Mouse (Mus musculus): ENCODE data around the gene Fam210b. TPM values are rescaled to one million over a fixed set of nuclear protein-coding genes. Genes with fewer than 3 reads are reported as not detected.

Gene Fam210b
- polyA plus RNA-seq, 1 experiment from 2014 or later, result 32.2 TPM

DNA sequence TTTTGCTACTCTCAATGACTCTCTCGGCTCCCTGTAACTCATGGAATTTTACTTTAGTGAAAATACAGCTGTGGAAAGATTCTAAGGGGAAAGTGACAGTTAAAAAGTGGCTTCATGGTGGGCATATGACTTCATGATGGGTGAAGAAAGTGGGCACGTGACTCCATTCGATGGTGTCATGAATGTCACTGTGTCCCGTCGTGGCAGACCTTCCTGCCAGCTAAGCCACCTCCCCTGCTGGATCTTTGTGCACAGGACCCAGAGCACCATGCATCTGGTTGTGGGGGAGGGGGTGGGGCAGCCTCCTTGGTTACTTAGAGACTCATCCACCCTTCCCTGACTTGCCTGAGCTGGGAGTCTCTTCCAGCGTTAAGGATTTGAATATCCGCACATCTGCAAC is 58.9 kb downstream of the Fam210b start:
- Histone ChIP-seq H3K27me3 (ENCODE audit: control insufficient read depth, insufficient read depth, low read length) (no peaks in the 10 kb centered on the region), H3K36me3 (ENCODE audit: control insufficient read depth, insufficient read depth, low read length) (no peaks in the 10 kb centered on the region), H3K9ac (ENCODE audit: low read length) (no peak overlapping the region), H3K4me1 (ENCODE audit: control insufficient read depth, insufficient read depth, low read length) (0 out of 2 replicates have a peak, but pooled peaks cover 2% of the 10 kb centered on the region), H3K4me3 (ENCODE audit: low read depth, low read length) (no peak overlapping the region), H3K9me3 (ENCODE audit: control insufficient read depth, low read length) (no peaks in the 10 kb centered on the region), H3K27ac (ENCODE audit: low read depth, low read length) (no peak overlapping the region), H3K4me2 (no peak overlapping the region)
- peak; percentile 71 for DNase-seq (ENCODE audit: low spot score, missing footprints)
- WGBS, result 59% methylated on average over 7 of the region's 7 CpGs
- no peak for ATAC-seq (ENCODE audit: low FRiP score)

DNA sequence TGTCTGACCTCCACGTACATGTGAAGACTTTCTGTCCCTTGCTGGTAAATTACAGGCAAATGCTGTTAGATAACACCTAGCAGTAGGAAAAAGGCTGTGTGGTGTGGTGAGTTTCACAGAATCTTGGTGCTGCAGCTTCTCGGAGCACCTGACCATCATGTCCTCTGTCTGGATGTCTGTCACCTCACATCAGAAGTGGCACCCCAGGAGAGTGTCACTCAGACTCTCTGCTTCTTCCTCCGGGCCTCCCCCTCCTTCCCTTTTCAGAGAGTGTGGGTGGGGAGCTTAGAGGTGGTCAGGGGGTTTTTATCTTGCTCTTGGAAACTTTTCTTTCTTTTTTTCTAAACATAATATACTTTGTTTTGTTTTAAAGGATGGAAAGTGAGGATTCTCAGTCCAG is 59.6 kb downstream of the Fam210b start:
- no peaks in the 10 kb centered on the region for H3K4me1 ChIP-seq (ENCODE audit: control insufficient read depth, insufficient read depth, low read length)
- 76% methylated on average over 3 of the region's 3 CpGs for WGBS
- no peak for ATAC-seq (ENCODE audit: low FRiP score)
- no peak overlapping the region for H3K9ac ChIP-seq (ENCODE audit: low read length)
- no peaks in the 10 kb centered on the region for H3K36me3 ChIP-seq (ENCODE audit: control insufficient read depth, insufficient read depth, low read length)
- H3K27ac ChIP-seq (ENCODE audit: low read depth, low read length), result no peak overlapping the region
- H3K9me3 ChIP-seq (ENCODE audit: control insufficient read depth, low read length), result no peaks in the 10 kb centered on the region
- DNase-seq (ENCODE audit: low spot score, missing footprints), result no peak
- no peaks in the 10 kb centered on the region for H3K27me3 ChIP-seq (ENCODE audit: control insufficient read depth, insufficient read depth, low read length)
- no peak overlapping the region for H3K4me2 ChIP-seq
- no peak overlapping the region for H3K4me3 ChIP-seq (ENCODE audit: low read depth, low read length)

Other genes starting within 250 kb of the Fam210b start
- 0.06 TPM in 1 of 2 replicates, not detected in the other for gene Mc3r, start 97.1 kb upstream of the Fam210b start, polyA plus RNA-seq (2014; fragmentation: Nextera tagmentation; extraction: Ambion mirVana)
- gene Aurka, start 25.0 kb downstream of the Fam210b start, polyA plus RNA-seq (2014; fragmentation: Nextera tagmentation; extraction: Ambion mirVana), result 163 and 169 TPM in 2 replicates
- 48.0 and 50.2 TPM in 2 replicates for gene Cstf1, start 25.1 kb downstream of the Fam210b start, polyA plus RNA-seq (2014; fragmentation: Nextera tagmentation; extraction: Ambion mirVana)
- 0.31 TPM in 1 of 2 replicates, not detected in the other for gene Cass4, start 48.2 kb downstream of the Fam210b start, polyA plus RNA-seq (2014; fragmentation: Nextera tagmentation; extraction: Ambion mirVana)
- 86.8 and 94.7 TPM in 2 replicates for gene Rtf2, start 95.0 kb downstream of the Fam210b start, polyA plus RNA-seq (2014; fragmentation: Nextera tagmentation; extraction: Ambion mirVana)
- gene Gcnt7, start 113.0 kb downstream of the Fam210b start, polyA plus RNA-seq (2014; fragmentation: Nextera tagmentation; extraction: Ambion mirVana), result 0.84 and 0.86 TPM in 2 replicates
- 0.65 TPM in 1 of 2 replicates, not detected in the other for gene Fam209, start 127.0 kb downstream of the Fam210b start, polyA plus RNA-seq (2014; fragmentation: Nextera tagmentation; extraction: Ambion mirVana)
- gene Tfap2c, start 204.0 kb downstream of the Fam210b start, polyA plus RNA-seq (2014; fragmentation: Nextera tagmentation; extraction: Ambion mirVana), result 2.8 and 4.5 TPM in 2 replicates

Data from midbrain, embryonic 11.5 days (tissue).